Mouse (Mus musculus) mesoderm, embryonic 11.5 days (tissue): ENCODE measurements around the gene Auts2.
A peak's percentile ranks its signal among the peaks of the same experiment; 100 is the strongest.

ENCODE experiments used
- DNase-seq: peaks from one replicate; pipeline ENCODE4 v3.0.0-alpha.2; 2012; ENCODE audit warnings: low read depth, low spot score

Auts2 gene

GRCm38 (mm10) chr5:131631038-131631997 lies 911.8 kb downstream of the Auts2 start:
- DNase-seq, result no peak

- no peak for DNase-seq
Observed at GRCm38 (mm10) chr5:131630577-131630976, 912.6 kb downstream of the Auts2 start.

GRCm38 (mm10) chr5:131616113-131616876 lies 926.8 kb downstream of the Auts2 start:
- DNase-seq, result peak; percentile 59

GRCm38 (mm10) chr5:131614238-131614637 lies 928.9 kb downstream of the Auts2 start:
- DNase-seq, result no peak

GRCm38 (mm10) chr5:131613301-131613700 lies 929.8 kb downstream of the Auts2 start:
- no peak for DNase-seq

GRCm38 (mm10) chr5:131610702-131611101 lies 932.4 kb downstream of the Auts2 start:
- DNase-seq, result no peak

- no peak for DNase-seq
Observed at GRCm38 (mm10) chr5:131606786-131607185, 936.4 kb downstream of the Auts2 start.

GRCm38 (mm10) chr5:131601934-131602692 lies 941.0 kb downstream of the Auts2 start:
- no peak for DNase-seq

GRCm38 (mm10) chr5:131600325-131601125 lies 942.6 kb downstream of the Auts2 start:
- DNase-seq, result no peak

- no peak for DNase-seq
Observed at GRCm38 (mm10) chr5:131597503-131597902, 945.6 kb downstream of the Auts2 start.

- no peak for DNase-seq
Observed at GRCm38 (mm10) chr5:131596591-131596990, 946.6 kb downstream of the Auts2 start.

- no peak for DNase-seq
Observed at GRCm38 (mm10) chr5:131595730-131596129, 947.4 kb downstream of the Auts2 start.

GRCm38 (mm10) chr5:131594597-131594996 lies 948.5 kb downstream of the Auts2 start:
- no peak for DNase-seq

GRCm38 (mm10) chr5:131593261-131593660 lies 949.9 kb downstream of the Auts2 start:
- no peak for DNase-seq

- no peak for DNase-seq
Observed at GRCm38 (mm10) chr5:131589948-131590467, 953.1 kb downstream of the Auts2 start.

- DNase-seq, result no peak
Observed at GRCm38 (mm10) chr5:131586332-131586700, 956.8 kb downstream of the Auts2 start.

- peak; percentile 92 for DNase-seq
Observed at GRCm38 (mm10) chr5:131585684-131586331, 957.3 kb downstream of the Auts2 start.

- peak; percentile 78 for DNase-seq
Observed at GRCm38 (mm10) chr5:131584260-131585135, 958.6 kb downstream of the Auts2 start.
